Mouse (Mus musculus) heart, adult 8-10 months (tissue): ENCODE measurements at regions not wholly inside any gene's neighbourhood (a gene's known extent, or its start where the extent isn't known, plus 50 kb on each side); places are given as distances from the start of the nearest gene placed in this dataset.

Source experiments
- DNase-seq: peaks from one replicate; pipeline ENCODE4 v3.0.0; 2022; ENCODE audit warnings: low spot score

- no peak for DNase-seq
These were observed 266.0 kb downstream of the Cd109 start for GRCm38 (mm10) chr9:78881307-78881790.

GRCm38 (mm10) chr9:78903211-78903610 lies 287.9 kb downstream of the Cd109 start:
- DNase-seq = no peak

DNA sequence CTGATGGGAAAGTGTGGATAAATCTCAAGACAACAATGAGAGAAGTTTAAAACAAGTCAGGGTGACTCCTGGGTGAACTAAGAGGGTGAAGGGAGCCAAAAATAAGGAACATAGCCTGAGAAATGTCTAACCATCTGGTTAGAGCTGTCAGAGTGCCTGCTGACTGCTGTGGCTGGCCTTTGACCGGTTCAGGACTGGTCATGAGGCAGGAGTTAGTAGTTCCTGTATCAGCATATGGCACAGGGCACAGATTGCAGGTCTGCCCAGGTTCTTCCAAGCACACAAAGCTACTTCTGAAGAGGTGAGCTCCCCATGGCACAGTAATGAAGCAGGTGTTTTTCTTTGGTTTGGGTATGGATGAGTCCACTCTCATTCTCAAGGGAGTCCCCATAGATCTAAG lies 302.0 kb downstream of the Cd109 start:
- no peak for DNase-seq

GRCm38 (mm10) chr9:78925977-78926593 lies 310.7 kb downstream of the Cd109 start:
- DNase-seq = no peak

DNA sequence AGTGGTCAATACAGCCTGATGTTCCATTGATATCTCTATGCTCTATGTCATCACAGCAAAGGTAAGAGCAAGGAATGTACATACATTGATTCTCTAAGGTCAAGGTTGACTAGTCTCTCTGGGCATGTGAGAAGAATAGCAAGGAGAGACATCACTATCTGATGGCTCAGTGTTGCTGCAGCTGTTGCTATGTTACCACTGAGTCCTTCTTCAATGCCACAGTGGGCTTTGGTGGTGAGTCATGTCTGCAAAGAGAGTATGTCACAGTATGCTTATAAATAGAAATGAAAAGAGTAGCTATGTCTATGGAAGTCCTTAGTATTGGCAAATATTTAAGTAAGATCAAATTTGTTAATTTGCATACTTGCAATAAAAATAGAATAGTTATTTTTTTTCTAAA lies 326.3 kb downstream of the Cd109 start:
- DNase-seq = no peak

- no peak for DNase-seq
These were observed 349.5 kb downstream of the Cd109 start for GRCm38 (mm10) chr9:78964813-78965212.

DNA sequence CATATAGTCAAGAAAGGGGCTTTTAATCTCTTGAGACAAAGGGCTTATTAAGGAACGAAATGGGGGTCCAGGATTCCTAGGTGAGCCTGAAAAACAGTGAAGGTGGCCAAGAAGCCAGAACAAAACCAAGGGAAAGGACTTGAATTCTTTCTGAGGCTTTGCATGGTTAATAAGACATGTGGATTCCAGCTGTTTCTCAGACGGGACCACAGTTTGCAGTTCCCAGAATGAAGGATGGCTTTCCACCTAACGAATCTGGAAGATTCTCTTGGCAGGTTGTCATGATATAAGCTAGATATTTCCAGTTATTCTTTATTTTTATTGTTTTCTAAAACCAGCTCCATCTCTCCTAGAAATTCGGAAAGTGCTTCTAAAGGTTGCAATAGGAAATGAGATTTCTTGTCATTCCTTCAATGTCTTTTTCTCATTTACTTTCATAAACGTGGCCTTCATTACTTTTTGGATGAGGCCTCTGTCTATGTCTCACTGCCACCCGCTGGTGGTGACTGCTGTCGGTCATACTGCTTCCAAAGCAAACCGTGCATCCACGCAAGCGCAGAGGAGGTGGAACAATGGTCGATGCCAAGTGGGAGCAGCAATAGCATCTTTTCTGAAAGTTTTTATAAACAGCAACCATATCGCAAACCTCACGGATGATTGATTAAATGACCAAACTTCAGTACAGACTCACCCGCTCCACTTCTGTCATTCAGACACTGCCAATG lies 350.0 kb downstream of the Cd109 start:
- no peak for DNase-seq

DNA sequence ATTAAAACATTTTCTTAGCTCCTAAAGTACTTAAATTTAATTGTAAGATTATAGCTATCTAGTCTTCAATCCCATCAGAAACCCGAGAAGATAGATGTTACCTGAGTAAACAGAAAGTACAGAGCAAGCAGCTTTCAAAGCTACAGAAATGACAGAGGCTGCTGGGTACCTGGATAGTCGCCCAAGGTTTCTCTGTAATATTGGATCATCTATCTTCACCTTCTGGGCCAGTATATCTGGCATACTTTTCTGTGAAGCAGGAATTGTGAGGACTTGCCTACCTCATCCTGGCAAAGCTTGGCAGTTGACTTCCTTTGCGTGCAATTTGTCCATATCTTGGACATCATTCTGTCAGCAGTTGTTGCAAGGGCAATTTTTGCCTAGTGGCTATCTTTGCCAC lies 356.4 kb downstream of the Cd109 start:
- no peak for DNase-seq

GRCm38 (mm10) chr9:78983734-78984133 lies 368.4 kb downstream of the Cd109 start:
- DNase-seq = no peak

- DNase-seq = no peak
These were observed 370.0 kb downstream of the Cd109 start for GRCm38 (mm10) chr9:78985184-78985864.

GRCm38 (mm10) chr9:78991310-78991709 lies 376.0 kb downstream of the Cd109 start:
- DNase-seq = no peak

DNA sequence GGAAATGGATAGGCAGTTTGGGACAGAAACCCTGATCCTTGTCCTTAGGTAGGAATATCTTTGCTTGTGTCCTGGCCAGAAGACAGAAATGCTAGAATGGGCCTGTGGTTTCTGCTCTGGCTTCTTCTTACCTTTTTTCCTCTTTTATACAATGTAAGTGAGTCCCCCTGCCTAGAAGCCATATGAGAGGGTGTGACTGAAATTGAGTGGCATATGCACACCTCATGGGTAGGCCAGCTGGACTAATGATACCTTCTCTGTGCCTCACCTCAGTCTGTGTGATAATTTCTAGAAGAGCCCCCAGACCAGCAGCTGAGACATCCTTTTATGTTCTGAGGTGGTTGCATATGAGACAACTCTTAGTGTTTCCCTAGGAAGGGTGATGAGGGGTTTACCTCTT lies 385.7 kb downstream of the Cd109 start:
- no peak for DNase-seq

DNA sequence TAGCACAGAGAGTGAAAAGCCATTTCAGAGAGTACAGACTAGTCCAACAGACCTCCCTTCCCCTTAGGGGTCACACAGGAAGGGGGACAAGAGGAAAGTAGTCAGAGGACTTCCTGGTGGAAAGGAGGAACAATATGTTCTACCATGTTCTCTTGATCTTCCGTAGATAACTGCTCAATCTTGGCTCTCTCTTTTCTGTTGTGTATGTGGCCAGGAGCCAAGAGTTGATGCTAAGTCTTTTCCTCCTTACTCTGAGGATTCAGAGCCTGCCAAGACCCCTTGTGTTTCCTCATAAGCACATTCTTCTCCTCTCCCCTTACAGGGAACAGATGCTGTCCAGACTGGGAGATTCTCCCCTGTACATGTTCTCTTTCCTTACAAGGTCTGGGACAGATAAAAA lies 386.6 kb downstream of the Cd109 start:
- peak; percentile 22 for DNase-seq

- no peak for DNase-seq
These were observed 389.1 kb downstream of the Cd109 start for GRCm38 (mm10) chr9:79004296-79004980.

DNA sequence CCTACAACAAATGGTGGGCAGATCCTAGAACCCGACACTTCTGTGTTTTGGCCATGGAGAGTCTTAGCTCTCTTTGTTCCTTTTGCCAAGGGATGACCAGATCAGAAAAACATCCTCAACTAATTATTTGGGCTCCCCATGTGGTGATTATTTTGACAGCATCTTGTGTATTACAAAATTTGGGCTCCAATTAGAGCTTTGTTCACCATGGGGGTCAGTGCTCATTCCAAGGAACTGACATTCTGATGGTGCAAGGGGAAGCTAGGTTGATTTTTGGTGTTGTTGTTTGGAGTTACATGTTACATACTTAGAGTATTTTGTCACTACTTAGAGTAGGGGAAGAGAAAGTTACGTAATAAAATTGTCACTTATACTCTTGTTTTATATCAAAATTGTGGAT lies 406.9 kb downstream of the Cd109 start:
- no peak for DNase-seq

- no peak for DNase-seq
These were observed 412.9 kb downstream of the Cd109 start for GRCm38 (mm10) chr9:79028234-79028633.

GRCm38 (mm10) chr9:79029456-79029855 lies 414.1 kb downstream of the Cd109 start:
- DNase-seq = no peak

DNA sequence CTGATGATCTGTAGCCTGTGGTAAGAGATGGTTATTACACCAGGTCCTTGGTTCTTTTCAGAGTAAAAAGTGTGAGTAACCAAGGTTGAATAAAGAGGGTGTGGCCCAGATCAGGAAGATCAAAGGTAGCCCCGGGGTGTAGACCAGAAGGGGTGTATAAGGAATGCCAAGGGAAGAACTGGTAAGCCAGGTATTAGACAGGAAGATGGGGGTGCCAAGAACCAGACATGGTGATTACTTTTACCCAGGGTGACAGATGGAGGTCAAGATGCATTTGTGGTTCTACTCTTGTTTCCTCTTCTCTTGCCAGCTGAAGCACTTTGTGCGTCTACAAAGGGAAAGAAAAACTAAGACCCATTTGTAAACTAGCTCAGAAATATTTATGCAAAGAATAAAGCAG lies 420.3 kb downstream of the Cd109 start:
- no peak for DNase-seq

DNA sequence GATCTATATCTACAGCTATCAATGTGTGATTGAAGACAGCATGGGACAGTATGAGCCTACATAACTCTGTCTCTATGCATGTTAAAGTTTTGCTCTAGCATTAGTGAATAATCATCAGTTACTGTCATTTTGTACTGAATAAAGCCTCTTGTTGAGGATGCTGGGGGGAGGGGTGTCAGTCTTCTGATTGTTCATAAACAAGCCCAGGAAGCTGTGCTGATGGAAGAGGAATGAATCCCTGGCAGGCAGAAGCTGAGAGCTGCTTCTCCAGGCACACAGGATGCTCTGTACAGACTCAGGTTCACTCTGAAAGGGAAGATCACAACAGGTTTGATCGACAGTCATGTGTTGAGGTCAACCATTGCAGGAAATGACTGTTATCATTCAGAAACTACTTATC lies 421.7 kb downstream of the Cd109 start:
- DNase-seq = no peak

DNA sequence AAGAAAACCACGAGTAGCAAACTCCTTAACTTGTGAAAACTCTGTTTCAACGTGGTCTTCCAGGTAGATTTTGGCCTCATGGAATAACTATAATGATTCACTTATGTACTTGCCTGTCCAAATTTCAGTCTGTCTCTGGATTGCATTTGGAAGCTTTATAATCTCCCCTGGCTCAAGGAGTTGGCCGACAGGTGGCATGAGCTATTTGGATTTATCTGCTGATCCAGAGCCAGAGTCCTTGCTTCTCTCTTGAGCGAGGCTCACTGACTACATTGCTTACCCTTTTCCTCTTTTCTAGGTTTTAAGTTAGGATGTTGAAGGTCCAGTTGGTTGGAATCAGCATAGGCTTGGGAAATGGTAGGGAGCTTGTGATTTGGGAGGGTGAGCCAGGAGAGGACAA lies 423.6 kb downstream of the Cd109 start:
- no peak for DNase-seq

- DNase-seq = no peak
These were observed 429.0 kb downstream of the Cd109 start for GRCm38 (mm10) chr9:79044344-79044743.

- DNase-seq = no peak
These were observed 430.0 kb downstream of the Cd109 start for GRCm38 (mm10) chr9:79045314-79045713.
